Mouse (Mus musculus) liver, postnatal 0 days (tissue): ENCODE results near the gene Smim11. TPM values are rescaled to one million over a fixed set of nuclear protein-coding genes. Genes with fewer than 3 reads are reported as not detected.

Source experiments
- ATAC-seq: fragments of 200-750 bp; cut with Nextera tagmentation; 2 replicates; pipeline ENCODE4 v1.8.0; 2017; ENCODE audit warnings: mild to moderate bottlenecking, moderate library complexity
- DNase-seq: peaks from one replicate; pipeline ENCODE4 v3.0.0-alpha.2; 2016
- H3K27ac ChIP-seq: fragments of 300-500 bp; sonication (generic); 2 replicates; pipeline ENCODE4 v1.5.1; 2014; ENCODE audit warnings: antibody characterized with exemption, moderate library complexity, mild to moderate bottlenecking, low read depth
- H3K27me3 ChIP-seq: fragments of 300-500 bp; sonication (generic); 2 replicates; pipeline ENCODE4 v1.6.1; 2014; ENCODE audit warnings: low read length, control low read depth, mixed read lengths; ENCODE audit not compliant: insufficient read depth
- H3K36me3 ChIP-seq: fragments of 300-500 bp; sonication (generic); replicated peaks from 2 replicates; pipeline ENCODE4 v1.6.1; 2014; ENCODE audit warnings: mild to moderate bottlenecking, control low read depth, low read length, moderate library complexity, mixed read lengths; ENCODE audit not compliant: insufficient read depth
- H3K4me1 ChIP-seq: fragments of 300-500 bp; sonication (generic); 2 replicates; pipeline ENCODE4 v1.6.1; 2014; ENCODE audit warnings: antibody characterized with exemption, mild to moderate bottlenecking, control low read depth; ENCODE audit not compliant: insufficient read depth
- H3K4me2 ChIP-seq: fragments of 300-500 bp; sonication (generic); 2 replicates; pipeline ENCODE4 v1.6.1; 2014; ENCODE audit warnings: low read depth, mild to moderate bottlenecking, low read length, moderate library complexity, mixed read lengths
- H3K4me3 ChIP-seq: fragments of 300-500 bp; sonication (generic); 2 replicates; pipeline ENCODE4 v1.5.1; 2014; ENCODE audit warnings: low read depth, low read length
- H3K9ac ChIP-seq: fragments of 300-500 bp; sonication (generic); replicated peaks from 2 replicates; pipeline ENCODE4 v1.6.1; 2014; ENCODE audit warnings: mild to moderate bottlenecking, moderate library complexity
- H3K9me3 ChIP-seq: fragments of 300-500 bp; sonication (generic); 2 replicates; pipeline ENCODE4 v1.6.1; 2016; ENCODE audit warnings: mild to moderate bottlenecking, control low read depth, low read length, mixed read lengths
- CTCF ChIP-seq: sonication (generic); IDR thresholded peaks from 2 replicates; pipeline ENCODE4 v1.5.1; 2016; ENCODE audit warnings: antibody characterized with exemption, low read depth
- EP300 ChIP-seq: IDR thresholded peaks from 2 replicates; pipeline ENCODE4 v1.6.1; 2016; ENCODE audit warnings: antibody characterized with exemption, low read depth, mild to moderate bottlenecking
- WGBS: fragments of 180-500 bp; shearing (Covaris S2); extraction: QIAGEN DNeasy Blood & Tissue Kit; methylation state at CpG from one replicate; pipeline ENCODE4 v1.1.7; 2014; ENCODE audit not compliant: insufficient replicate concordance; 5-methylcytosine and 5-hydroxymethylcytosine counted together
- polyA plus RNA-seq: library from polyadenylated mRNA; unstranded; fragments of >200 nt; fragmentation: Nextera tagmentation; extraction: Ambion mirVana; gene quantifications from 2 replicates; pipeline ENCODE4 v1.2.1, GENCODE M21; 2015

Gene Smim11
- 42.5 and 47.6 TPM in 2 replicates for polyA plus RNA-seq

DNA sequence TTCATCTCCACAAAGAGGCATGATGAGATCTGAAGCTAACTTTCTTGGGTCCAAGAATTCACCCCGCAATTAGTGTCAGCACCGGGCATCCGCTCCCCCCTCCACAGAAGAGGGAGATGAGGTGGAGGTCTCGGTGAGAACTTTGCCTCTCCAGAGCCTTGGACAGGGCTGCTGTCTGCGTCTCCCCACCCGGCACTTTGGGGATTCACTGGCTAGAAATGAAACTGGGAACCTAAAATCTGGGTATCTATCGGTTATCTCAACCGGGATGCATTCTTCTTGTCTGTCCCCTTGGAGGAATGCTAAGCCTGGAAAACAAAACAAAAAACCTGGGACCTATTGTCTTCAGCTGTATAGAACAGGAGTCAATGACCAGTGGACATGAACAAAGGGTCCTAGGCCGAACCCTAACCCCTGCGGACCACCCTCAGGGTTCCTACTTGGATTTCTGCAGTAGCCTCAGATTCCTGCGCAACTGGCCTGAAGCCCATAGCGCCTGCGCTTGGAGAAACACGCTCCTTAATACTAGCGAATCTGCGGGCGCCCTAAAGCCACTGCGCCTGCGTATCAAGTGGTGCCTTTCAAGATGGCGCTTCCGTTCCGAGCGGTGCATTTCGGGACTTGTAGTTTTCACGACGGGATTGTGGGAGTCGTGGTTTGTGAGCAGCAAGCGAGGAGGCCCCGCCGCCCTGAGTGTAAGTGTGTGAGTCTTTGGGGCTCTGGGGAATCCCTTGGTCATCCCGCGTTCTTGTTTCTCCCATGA is at the start of gene Smim11:
Gene Smim11 (plus strand): TSS at position 638 of the 763 bp plus-strand sequence.
- no peaks in the 10 kb centered on the region for H3K27me3 ChIP-seq
- peak within 1 kb of the TSS; percentile 82 for H3K4me2 ChIP-seq
- H3K36me3 ChIP-seq: no peaks in the 10 kb centered on the region
- whole genome bisulfite sequencing: 7% methylated on average over 32 of the region's 32 CpGs
- H3K27ac ChIP-seq: peak within 1 kb of the TSS; percentile 30; the same call in 1 of the 2 replicates
- peak; percentile 94 for ATAC-seq
- H3K4me3 ChIP-seq: peak within 1 kb of the TSS; percentile 70
- H3K9ac ChIP-seq: peak within 1 kb of the TSS; percentile 78
- TF ChIP-seq CTCF (no peak), EP300 (no peak; the same call in 1 of the 2 replicates)
- H3K4me1 ChIP-seq: peaks cover 17% of the 10 kb centered on the region
- peak; percentile 95 for DNase-seq
- H3K9me3 ChIP-seq: no peaks in the 10 kb centered on the region

DNA sequence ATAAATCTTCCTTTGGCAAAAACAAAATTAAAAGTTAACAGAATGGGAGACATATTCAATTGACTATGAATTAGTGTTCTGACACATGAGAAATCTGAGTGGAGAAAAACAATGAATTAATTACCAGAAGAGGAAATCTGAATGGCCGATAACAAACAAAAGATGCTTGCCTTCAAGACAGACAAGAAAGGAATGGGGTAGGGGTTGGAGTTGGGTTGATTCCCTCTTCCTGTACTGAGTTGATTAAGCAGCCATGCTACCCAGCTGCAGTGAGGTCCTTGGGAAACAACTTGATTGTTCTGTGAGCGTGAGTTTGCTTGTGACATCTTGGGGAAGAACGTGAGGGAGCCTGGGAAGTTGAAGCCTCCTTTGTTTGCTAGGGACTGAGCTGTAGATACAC is 46.8 kb upstream of the Smim11 start:
- no peaks in the 10 kb centered on the region for H3K9me3 ChIP-seq
- no peaks in the 10 kb centered on the region for H3K36me3 ChIP-seq
- H3K4me3 ChIP-seq: no peak overlapping the region
- 63% methylated on average over 3 of the region's 3 CpGs for WGBS
- no peak for DNase-seq
- no peak overlapping the region for H3K9ac ChIP-seq
- no peaks in the 10 kb centered on the region for H3K27me3 ChIP-seq
- no peak overlapping the region for H3K27ac ChIP-seq
- TF ChIP-seq CTCF (no peak), EP300 (no peak)
- ATAC-seq: no peak
- H3K4me1 ChIP-seq: no peaks in the 10 kb centered on the region
- no peak overlapping the region for H3K4me2 ChIP-seq

DNA sequence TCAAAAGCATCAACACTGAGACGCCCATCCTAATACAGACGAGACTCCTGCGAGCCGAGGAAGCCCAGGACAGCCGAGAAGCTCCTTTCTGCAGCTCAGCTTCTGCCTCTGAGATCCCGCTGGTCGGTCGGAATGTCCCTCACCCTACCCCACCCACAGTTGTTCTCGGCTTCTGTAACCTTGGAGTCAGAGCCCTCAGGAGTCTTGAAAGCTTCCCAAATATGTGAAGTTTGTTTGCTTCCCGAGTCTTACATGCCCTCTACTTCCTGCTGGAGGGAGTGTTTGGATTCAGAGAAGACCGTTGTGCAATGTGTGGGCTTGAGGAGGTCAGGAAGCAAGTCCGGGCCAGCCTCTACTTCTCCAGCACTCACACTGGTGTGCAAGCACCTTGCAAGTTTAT is 33.2 kb upstream of the Smim11 start:
- H3K9me3 ChIP-seq: no peaks in the 10 kb centered on the region
- H3K27ac ChIP-seq: no peak overlapping the region
- TF ChIP-seq EP300 (no peak), CTCF (no peak)
- ATAC-seq (no peak), DNase-seq (no peak)
- 60% methylated on average over 12 of the region's 12 CpGs for WGBS
- no peaks in the 10 kb centered on the region for H3K36me3 ChIP-seq
- H3K27me3 ChIP-seq: no peaks in the 10 kb centered on the region
- no peak overlapping the region for H3K4me2 ChIP-seq
- H3K4me1 ChIP-seq: no peaks in the 10 kb centered on the region
- H3K4me3 ChIP-seq: no peak overlapping the region
- H3K9ac ChIP-seq: no peak overlapping the region

DNA sequence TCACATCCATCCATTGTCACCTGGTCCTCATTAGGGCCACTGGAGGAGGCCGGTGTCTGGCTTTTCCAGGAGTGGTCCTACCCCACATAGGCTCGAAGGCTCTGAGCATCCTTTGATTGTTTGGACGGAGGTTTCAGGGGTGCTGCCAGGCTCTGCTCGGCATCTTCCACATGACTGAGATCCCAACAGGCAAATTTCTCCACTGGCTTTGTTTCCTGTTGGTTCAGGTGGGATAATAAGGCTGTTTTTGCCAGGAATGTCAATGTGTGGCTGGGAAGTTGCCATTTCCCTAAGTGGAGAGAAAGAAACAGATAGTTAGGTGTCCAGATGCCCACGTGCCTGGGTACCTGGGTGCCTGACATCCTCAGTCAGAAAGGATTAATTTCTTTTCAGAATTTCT is 26.6 kb upstream of the Smim11 start:
- whole genome bisulfite sequencing: 72% methylated on average over 5 of the region's 5 CpGs

DNA sequence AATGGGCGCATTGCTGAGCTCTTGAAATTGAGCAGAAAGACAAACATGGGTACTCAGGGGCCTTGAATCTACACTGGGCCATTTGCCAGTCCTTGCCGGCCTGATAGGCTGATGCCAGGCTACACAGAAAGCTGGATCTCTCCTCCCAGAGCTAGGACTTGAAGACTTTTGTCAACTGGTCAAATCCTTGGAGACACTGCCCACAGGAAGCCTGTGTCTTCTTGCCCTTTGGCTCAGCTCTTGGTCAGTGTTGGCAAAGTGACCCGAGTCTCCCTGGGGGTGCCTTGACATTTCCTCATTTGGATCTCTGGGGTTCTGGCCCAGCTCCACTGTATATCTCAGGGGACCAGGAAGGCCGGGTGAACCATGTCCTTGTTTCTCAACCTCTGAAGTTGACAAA is 25.6 kb upstream of the Smim11 start:
- Histone ChIP-seq H3K36me3 (no peaks in the 10 kb centered on the region), H3K9me3 (no peaks in the 10 kb centered on the region), H3K4me2 (no peak overlapping the region), H3K27ac (no peak overlapping the region), H3K9ac (no peak overlapping the region), H3K27me3 (no peaks in the 10 kb centered on the region), H3K4me1 (no peaks in the 10 kb centered on the region), H3K4me3 (no peak overlapping the region)
- no peak for TF ChIP-seq CTCF
- ATAC-seq (no peak), DNase-seq (no peak)
- WGBS: 71% methylated on average over 4 of the region's 4 CpGs

More for the DNA sequence above, 26.6 kb upstream of the Smim11 start:
- ATAC-seq (no peak), DNase-seq (no peak)
- H3K27me3 ChIP-seq: no peaks in the 10 kb centered on the region
- H3K4me3 ChIP-seq: no peak overlapping the region
- H3K9ac ChIP-seq: no peak overlapping the region
- no peaks in the 10 kb centered on the region for H3K4me1 ChIP-seq
- TF ChIP-seq CTCF: no peak
- TF ChIP-seq EP300: no peak
- H3K27ac ChIP-seq: no peak overlapping the region
- no peaks in the 10 kb centered on the region for H3K36me3 ChIP-seq
- no peaks in the 10 kb centered on the region for H3K9me3 ChIP-seq
- H3K4me2 ChIP-seq: no peak overlapping the region

DNA sequence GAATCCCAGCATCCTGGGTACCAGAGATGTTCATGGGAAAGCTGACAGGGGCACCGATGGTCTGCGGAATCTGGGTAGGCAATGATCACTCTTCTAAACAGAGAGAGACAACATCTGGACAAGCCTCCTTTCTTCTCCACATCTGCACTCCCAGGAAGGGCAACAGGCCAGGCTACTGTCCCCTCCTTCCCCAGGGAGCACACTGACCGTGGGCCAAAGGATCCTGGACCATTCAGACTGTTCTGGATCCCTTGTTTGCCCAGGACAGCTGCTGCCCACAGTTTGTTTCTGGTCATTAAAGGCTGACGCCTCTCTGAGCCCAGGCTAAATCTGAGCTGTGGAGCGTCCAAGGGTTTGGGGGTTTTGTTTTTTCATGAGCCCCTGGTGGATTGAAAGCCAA is 18.4 kb upstream of the Smim11 start:
- 81% methylated on average over 5 of the region's 5 CpGs for WGBS
- DNase-seq (no peak), ATAC-seq (no peak)
- no peak for TF ChIP-seq EP300
- TF ChIP-seq CTCF: no peak
- Histone ChIP-seq H3K9ac (no peak overlapping the region), H3K4me1 (no peaks in the 10 kb centered on the region), H3K4me3 (no peak overlapping the region), H3K4me2 (no peak overlapping the region), H3K36me3 (no peaks in the 10 kb centered on the region), H3K27me3 (no peaks in the 10 kb centered on the region), H3K27ac (no peak overlapping the region), H3K9me3 (no peaks in the 10 kb centered on the region)
